Mouse (Mus musculus): ENCODE measurements at regions not wholly inside any gene's neighbourhood (a gene's known extent, or its start where the extent isn't known, plus 50 kb on each side); places are given as distances from the start of the nearest gene placed in this dataset.

GRCm38 (mm10) chr9:74672261-74672660 is 189.5 kb upstream of the Onecut1 start:
- Histone ChIP-seq H3K4me2 (no peak overlapping the region), H3K36me3 (ENCODE audit: control insufficient read depth, insufficient read depth, low read length) (no peaks in the 10 kb centered on the region), H3K9me3 (ENCODE audit: control insufficient read depth, low read length) (no peaks in the 10 kb centered on the region; the same call in 1 of the 2 replicates), H3K27ac (ENCODE audit: low read depth, low read length) (no peak overlapping the region), H3K4me3 (ENCODE audit: low read depth, low read length) (no peak overlapping the region), H3K4me1 (ENCODE audit: control insufficient read depth, insufficient read depth, low read length) (no peaks in the 10 kb centered on the region), H3K9ac (ENCODE audit: low read length) (no peak overlapping the region), H3K27me3 (ENCODE audit: control insufficient read depth, insufficient read depth, low read length) (no peaks in the 10 kb centered on the region)
- no peak for DNase-seq (ENCODE audit: low spot score, missing footprints)
- ATAC-seq (ENCODE audit: low FRiP score) = no peak
- 93% methylated on average over 7 of the region's 7 CpGs for WGBS

DNA sequence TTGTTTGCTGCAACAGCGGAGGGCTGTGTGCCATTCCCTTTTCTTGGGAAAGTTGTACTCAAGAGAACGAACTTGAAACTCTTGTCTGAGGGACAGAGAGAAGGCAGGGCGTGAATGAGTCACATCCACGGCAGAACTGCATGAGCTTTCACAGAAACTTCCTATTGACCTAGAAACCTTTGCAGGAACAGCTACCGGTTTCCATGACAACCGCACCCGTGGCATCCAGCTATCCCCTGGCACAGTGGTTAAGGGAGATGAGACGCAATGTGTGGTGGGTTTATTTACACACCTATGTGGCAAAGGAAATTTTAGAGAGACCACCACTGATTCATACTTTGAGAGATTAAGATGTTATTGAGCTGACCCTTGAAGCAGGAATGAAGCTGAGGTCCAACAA is 163.5 kb upstream of the Onecut1 start:
- H3K4me3 ChIP-seq (ENCODE audit: low read depth, low read length) = no peak overlapping the region
- no peaks in the 10 kb centered on the region for H3K36me3 ChIP-seq (ENCODE audit: control insufficient read depth, insufficient read depth, low read length)
- no peaks in the 10 kb centered on the region for H3K9me3 ChIP-seq (ENCODE audit: control insufficient read depth, low read length)
- H3K27me3 ChIP-seq (ENCODE audit: control insufficient read depth, insufficient read depth, low read length) = no peaks in the 10 kb centered on the region
- DNase-seq (ENCODE audit: low spot score, missing footprints) (no peak), ATAC-seq (ENCODE audit: low FRiP score) (no peak)
- WGBS = 60% methylated on average over 8 of the region's 8 CpGs
- no peak overlapping the region for H3K4me2 ChIP-seq
- H3K9ac ChIP-seq (ENCODE audit: low read length) = no peak overlapping the region
- 0 out of 2 replicates have a peak, but pooled peaks cover 2% of the 10 kb centered on the region for H3K4me1 ChIP-seq (ENCODE audit: control insufficient read depth, insufficient read depth, low read length)
- no peak overlapping the region for H3K27ac ChIP-seq (ENCODE audit: low read depth, low read length)

GRCm38 (mm10) chr9:74705698-74706097 is 156.0 kb upstream of the Onecut1 start:
- H3K36me3 ChIP-seq (ENCODE audit: control insufficient read depth, insufficient read depth, low read length) = no peaks in the 10 kb centered on the region
- H3K9me3 ChIP-seq (ENCODE audit: control insufficient read depth, low read length) = no peaks in the 10 kb centered on the region
- DNase-seq (ENCODE audit: low spot score, missing footprints) (no peak), ATAC-seq (ENCODE audit: low FRiP score) (peak; percentile 60; the same call in 1 of the 2 replicates)
- 59% methylated on average over 4 of the region's 4 CpGs for WGBS
- no peak overlapping the region for H3K4me3 ChIP-seq (ENCODE audit: low read depth, low read length)
- no peak overlapping the region for H3K4me2 ChIP-seq
- H3K4me1 ChIP-seq (ENCODE audit: control insufficient read depth, insufficient read depth, low read length) = peaks cover 5% of the 10 kb centered on the region
- no peaks in the 10 kb centered on the region for H3K27me3 ChIP-seq (ENCODE audit: control insufficient read depth, insufficient read depth, low read length)
- H3K9ac ChIP-seq (ENCODE audit: low read length) = no peak overlapping the region
- H3K27ac ChIP-seq (ENCODE audit: low read depth, low read length) = no peak overlapping the region

GRCm38 (mm10) chr9:74707608-74708007 is 154.1 kb upstream of the Onecut1 start:
- H3K36me3 ChIP-seq (ENCODE audit: control insufficient read depth, insufficient read depth, low read length) = no peaks in the 10 kb centered on the region
- no peak overlapping the region for H3K4me3 ChIP-seq (ENCODE audit: low read depth, low read length)
- H3K9ac ChIP-seq (ENCODE audit: low read length) = no peak overlapping the region
- peaks cover 3% of the 10 kb centered on the region for H3K4me1 ChIP-seq (ENCODE audit: control insufficient read depth, insufficient read depth, low read length)
- no peak overlapping the region for H3K4me2 ChIP-seq
- DNase-seq (ENCODE audit: low spot score, missing footprints) (no peak), ATAC-seq (ENCODE audit: low FRiP score) (no peak)
- H3K9me3 ChIP-seq (ENCODE audit: control insufficient read depth, low read length) = no peaks in the 10 kb centered on the region
- H3K27ac ChIP-seq (ENCODE audit: low read depth, low read length) = no peak overlapping the region
- WGBS = 7% methylated on average over 1 of the region's 1 CpGs
- H3K27me3 ChIP-seq (ENCODE audit: control insufficient read depth, insufficient read depth, low read length) = no peaks in the 10 kb centered on the region

DNA sequence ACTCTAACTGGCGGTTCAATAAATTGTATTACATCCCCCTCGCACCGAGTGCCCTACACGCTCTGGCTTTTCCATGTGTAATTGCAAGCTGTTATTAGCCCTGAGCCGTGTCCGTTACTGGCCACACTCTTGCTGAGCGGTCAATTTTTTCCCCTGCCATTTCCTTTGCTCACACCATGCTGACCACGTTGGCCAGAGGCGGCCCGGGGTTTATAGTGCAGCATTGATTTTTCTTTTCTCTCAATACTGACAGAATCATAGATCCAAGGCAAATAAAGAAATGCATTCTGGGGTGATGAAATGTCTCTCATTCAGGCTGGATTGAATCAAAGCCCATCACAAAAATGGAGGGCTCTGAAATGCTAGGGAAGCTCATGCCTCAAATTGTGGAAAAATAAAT is 150.0 kb upstream of the Onecut1 start:
- Histone ChIP-seq H3K36me3 (ENCODE audit: control insufficient read depth, insufficient read depth, low read length) (no peaks in the 10 kb centered on the region), H3K9ac (ENCODE audit: low read length) (no peak overlapping the region), H3K4me1 (ENCODE audit: control insufficient read depth, insufficient read depth, low read length) (peaks cover 2% of the 10 kb centered on the region), H3K27me3 (ENCODE audit: control insufficient read depth, insufficient read depth, low read length) (no peaks in the 10 kb centered on the region), H3K9me3 (ENCODE audit: control insufficient read depth, low read length) (no peaks in the 10 kb centered on the region), H3K27ac (ENCODE audit: low read depth, low read length) (no peak overlapping the region), H3K4me2 (no peak overlapping the region), H3K4me3 (ENCODE audit: low read depth, low read length) (no peak overlapping the region)
- ATAC-seq (ENCODE audit: low FRiP score) (no peak), DNase-seq (ENCODE audit: low spot score, missing footprints) (no peak)
- 89% methylated on average over 10 of the region's 10 CpGs for WGBS

- H3K9ac ChIP-seq (ENCODE audit: low read length) = no peak overlapping the region
- H3K9me3 ChIP-seq (ENCODE audit: control insufficient read depth, low read length) = no peaks in the 10 kb centered on the region
- no peaks in the 10 kb centered on the region for H3K4me1 ChIP-seq (ENCODE audit: control insufficient read depth, insufficient read depth, low read length)
- DNase-seq (ENCODE audit: low spot score, missing footprints) = no peak
- no peaks in the 10 kb centered on the region for H3K27me3 ChIP-seq (ENCODE audit: control insufficient read depth, insufficient read depth, low read length)
- ATAC-seq (ENCODE audit: low FRiP score) = no peak
- no peaks in the 10 kb centered on the region for H3K36me3 ChIP-seq (ENCODE audit: control insufficient read depth, insufficient read depth, low read length)
- H3K4me2 ChIP-seq = no peak overlapping the region
- no peak overlapping the region for H3K27ac ChIP-seq (ENCODE audit: low read depth, low read length)
- no peak overlapping the region for H3K4me3 ChIP-seq (ENCODE audit: low read depth, low read length)
- WGBS = 88% methylated on average over 5 of the region's 5 CpGs
Measured at GRCm38 (mm10) chr9:74732451-74732850, 129.3 kb upstream of the Onecut1 start.

- Histone ChIP-seq H3K9ac (ENCODE audit: low read length) (no peak overlapping the region), H3K4me3 (ENCODE audit: low read depth, low read length) (no peak overlapping the region), H3K27ac (ENCODE audit: low read depth, low read length) (no peak overlapping the region), H3K9me3 (ENCODE audit: control insufficient read depth, low read length) (no peaks in the 10 kb centered on the region), H3K27me3 (ENCODE audit: control insufficient read depth, insufficient read depth, low read length) (no peaks in the 10 kb centered on the region), H3K36me3 (ENCODE audit: control insufficient read depth, insufficient read depth, low read length) (no peaks in the 10 kb centered on the region), H3K4me2 (no peak overlapping the region), H3K4me1 (ENCODE audit: control insufficient read depth, insufficient read depth, low read length) (peaks cover under 1% of the 10 kb centered on the region)
- WGBS = 89% methylated on average over 2 of the region's 2 CpGs
- ATAC-seq (ENCODE audit: low FRiP score) (no peak), DNase-seq (ENCODE audit: low spot score, missing footprints) (peak; percentile 37)
Measured at GRCm38 (mm10) chr9:74741949-74742348, 119.8 kb upstream of the Onecut1 start.

DNA sequence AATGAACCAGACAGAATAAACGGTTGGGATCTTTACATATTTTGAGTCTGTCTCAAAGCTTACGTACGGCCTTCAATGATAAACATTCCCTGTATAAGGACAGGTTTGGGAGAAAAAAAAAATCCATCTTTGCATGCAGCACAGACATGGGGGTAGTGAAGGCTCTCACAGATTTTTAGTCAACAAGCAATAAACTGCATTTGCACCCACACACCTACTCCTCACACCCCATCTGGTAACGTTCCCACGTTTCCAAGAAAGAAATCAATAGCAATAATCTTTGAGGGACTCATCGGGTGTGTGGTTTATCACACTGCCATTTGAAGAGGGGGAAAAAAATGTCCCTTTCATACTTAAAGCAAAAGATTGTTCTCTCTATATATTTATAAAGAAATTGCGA is 113.8 kb upstream of the Onecut1 start:
- no peak for ATAC-seq (ENCODE audit: low FRiP score)
- H3K27ac ChIP-seq (ENCODE audit: low read depth, low read length) = no peak overlapping the region
- no peak overlapping the region for H3K9ac ChIP-seq (ENCODE audit: low read length)
- no peak overlapping the region for H3K4me3 ChIP-seq (ENCODE audit: low read depth, low read length)
- no peaks in the 10 kb centered on the region for H3K36me3 ChIP-seq (ENCODE audit: control insufficient read depth, insufficient read depth, low read length)
- WGBS = 73% methylated on average over 7 of the region's 7 CpGs
- peaks cover 5% of the 10 kb centered on the region for H3K4me1 ChIP-seq (ENCODE audit: control insufficient read depth, insufficient read depth, low read length)
- no peaks in the 10 kb centered on the region for H3K9me3 ChIP-seq (ENCODE audit: control insufficient read depth, low read length)
- H3K4me2 ChIP-seq = no peak overlapping the region
- H3K27me3 ChIP-seq (ENCODE audit: control insufficient read depth, insufficient read depth, low read length) = no peaks in the 10 kb centered on the region
- DNase-seq (ENCODE audit: low spot score, missing footprints) = peak; percentile 61

GRCm38 (mm10) chr9:74758025-74758424 is 103.7 kb upstream of the Onecut1 start:
- ATAC-seq (ENCODE audit: low FRiP score) (no peak), DNase-seq (ENCODE audit: low spot score, missing footprints) (no peak)
- H3K9ac ChIP-seq (ENCODE audit: low read length) = no peak overlapping the region
- no peaks in the 10 kb centered on the region for H3K9me3 ChIP-seq (ENCODE audit: control insufficient read depth, low read length)
- no peaks in the 10 kb centered on the region for H3K4me1 ChIP-seq (ENCODE audit: control insufficient read depth, insufficient read depth, low read length)
- H3K27me3 ChIP-seq (ENCODE audit: control insufficient read depth, insufficient read depth, low read length) = no peaks in the 10 kb centered on the region
- WGBS = 75% methylated on average over 3 of the region's 3 CpGs
- no peak overlapping the region for H3K4me3 ChIP-seq (ENCODE audit: low read depth, low read length)
- no peak overlapping the region for H3K4me2 ChIP-seq
- H3K27ac ChIP-seq (ENCODE audit: low read depth, low read length) = no peak overlapping the region
- no peaks in the 10 kb centered on the region for H3K36me3 ChIP-seq (ENCODE audit: control insufficient read depth, insufficient read depth, low read length)

GRCm38 (mm10) chr9:74758876-74759275 is 102.8 kb upstream of the Onecut1 start:
- Histone ChIP-seq H3K4me2 (no peak overlapping the region), H3K27me3 (ENCODE audit: control insufficient read depth, insufficient read depth, low read length) (no peaks in the 10 kb centered on the region), H3K4me1 (ENCODE audit: control insufficient read depth, insufficient read depth, low read length) (no peaks in the 10 kb centered on the region), H3K27ac (ENCODE audit: low read depth, low read length) (no peak overlapping the region), H3K36me3 (ENCODE audit: control insufficient read depth, insufficient read depth, low read length) (no peaks in the 10 kb centered on the region), H3K9me3 (ENCODE audit: control insufficient read depth, low read length) (no peaks in the 10 kb centered on the region), H3K4me3 (ENCODE audit: low read depth, low read length) (no peak overlapping the region), H3K9ac (ENCODE audit: low read length) (no peak overlapping the region)
- DNase-seq (ENCODE audit: low spot score, missing footprints) (no peak), ATAC-seq (ENCODE audit: low FRiP score) (no peak)
- 91% methylated on average over 4 of the region's 4 CpGs for whole genome bisulfite sequencing
